Mouse (Mus musculus) ES-Bruce4 (cell line): ENCODE measurements around the gene Ppm1l.

ENCODE experiments used
- CTCF ChIP-seq: IDR thresholded peaks from one replicate; pipeline ENCODE4 v1.8.1; 2011; ENCODE audit warnings: low read depth, low read length
- EP300 ChIP-seq: IDR thresholded peaks from 2 replicates; pipeline ENCODE4 v1.6.1; 2011; ENCODE audit warnings: low read depth, low read length; ENCODE audit not compliant: insufficient read depth

DNA sequence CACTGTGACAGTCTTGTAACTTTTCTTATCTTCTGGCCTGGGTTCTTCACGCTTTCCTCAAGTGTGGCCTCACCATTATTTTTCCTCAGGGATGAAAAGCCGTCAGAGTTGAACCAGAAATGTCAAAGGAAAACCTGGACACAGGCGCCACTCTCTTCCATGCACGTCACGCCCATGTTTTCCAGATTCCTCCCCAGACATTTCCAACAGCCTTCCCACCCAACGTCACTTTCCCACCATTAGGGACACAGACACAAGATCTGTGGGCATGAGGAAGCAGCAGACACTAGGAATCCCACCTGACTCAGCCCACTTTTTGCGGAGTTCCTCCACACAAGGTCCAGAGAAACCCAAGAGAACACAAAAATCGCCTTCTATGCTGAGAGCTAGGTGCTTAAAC, 276.8 kb downstream of the Ppm1l start:
- TF ChIP-seq CTCF = no peak
- no peak for TF ChIP-seq EP300
